Mouse (Mus musculus) left cerebral cortex, adult 9 months (tissue): ENCODE results near the gene Abcc10.

Source experiments
- DNase-seq, 2 experiments: peaks; one replicate each; pipeline ENCODE4 v3.0.0; 2022; ENCODE audit warnings: low spot score in 2 of 2

Abcc10 gene

DNA sequence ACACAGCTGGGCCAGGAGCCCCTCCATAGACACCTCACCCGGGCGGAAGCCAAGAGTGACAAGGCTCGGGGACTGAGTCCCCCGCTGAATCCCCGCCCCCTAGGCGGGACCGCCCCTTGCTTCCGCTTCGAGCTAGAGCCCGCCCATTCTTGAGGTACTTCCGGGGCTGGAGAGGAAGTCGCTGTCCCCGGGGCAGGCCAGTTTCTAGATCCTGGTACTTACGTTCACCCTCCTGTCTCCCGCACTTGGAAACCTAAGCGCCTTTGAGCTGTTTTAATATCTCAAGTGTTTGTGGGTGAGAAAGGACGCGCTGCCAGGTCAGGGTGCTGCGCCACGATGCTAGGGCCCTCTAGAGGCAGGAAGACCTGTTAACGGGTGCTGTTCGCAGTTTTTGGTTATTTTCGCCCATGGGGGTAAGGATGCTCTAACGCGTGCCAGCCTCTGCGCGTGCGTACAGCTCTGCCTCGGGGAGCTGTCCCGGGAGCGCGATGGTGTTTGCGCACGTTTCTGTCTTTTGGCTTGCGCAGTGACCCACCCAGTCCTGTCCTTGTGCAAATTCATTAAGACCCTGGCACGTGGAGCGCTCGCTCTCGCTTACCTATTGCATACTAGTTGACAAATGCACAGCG lies at the start of gene Abcc10:
Gene Abcc10 (minus strand): TSS at position 447 of the 629 bp plus-strand sequence.
- DNase-seq = peak; percentile 89 to 95

- DNase-seq = peak in 1 of 2 experiments; percentile 20
These were observed 43.6 kb upstream of the Abcc10 start for GRCm38 (mm10) chr17:46371783-46372182.

- no peak for DNase-seq
These were observed 23.0 kb upstream of the Abcc10 start for GRCm38 (mm10) chr17:46351026-46351700.

GRCm38 (mm10) chr17:46341208-46341607 lies 13.1 kb upstream of the Abcc10 start:
- DNase-seq = no peak

- no peak for DNase-seq
These were observed 8.3 kb upstream of the Abcc10 start for GRCm38 (mm10) chr17:46336475-46336874.

- no peak for DNase-seq
These were observed 571 bp upstream of the Abcc10 start for GRCm38 (mm10) chr17:46328723-46329122.

GRCm38 (mm10) chr17:46327413-46327905 lies 693 bp downstream of the Abcc10 start:
- no peak for DNase-seq

- no peak for DNase-seq
These were observed 5.9 kb downstream of the Abcc10 start for GRCm38 (mm10) chr17:46322046-46322823.

GRCm38 (mm10) chr17:46320492-46320891 lies 7.7 kb downstream of the Abcc10 start:
- no peak for DNase-seq

DNA sequence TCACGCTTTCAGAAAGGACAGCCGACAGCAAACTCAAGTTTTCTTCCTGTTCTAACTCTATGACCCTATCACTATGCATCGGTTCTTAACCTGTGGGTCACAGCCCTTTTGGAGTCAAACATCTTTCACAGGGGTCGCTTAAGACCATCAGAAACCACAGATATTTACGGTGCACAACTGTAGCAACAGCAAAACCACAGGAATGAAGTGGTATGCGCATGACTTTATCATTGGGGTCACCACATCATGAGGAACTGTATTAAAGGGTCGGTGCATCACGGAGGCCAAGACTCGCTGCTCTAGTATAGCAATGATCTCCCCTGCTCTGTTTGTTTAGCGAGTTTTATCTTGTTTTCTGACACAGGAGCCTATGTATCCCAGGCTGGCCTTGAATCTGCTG lies 12.3 kb downstream of the Abcc10 start:
- DNase-seq = no peak

- DNase-seq = no peak
These were observed 14.9 kb downstream of the Abcc10 start for GRCm38 (mm10) chr17:46313135-46313715.

DNA sequence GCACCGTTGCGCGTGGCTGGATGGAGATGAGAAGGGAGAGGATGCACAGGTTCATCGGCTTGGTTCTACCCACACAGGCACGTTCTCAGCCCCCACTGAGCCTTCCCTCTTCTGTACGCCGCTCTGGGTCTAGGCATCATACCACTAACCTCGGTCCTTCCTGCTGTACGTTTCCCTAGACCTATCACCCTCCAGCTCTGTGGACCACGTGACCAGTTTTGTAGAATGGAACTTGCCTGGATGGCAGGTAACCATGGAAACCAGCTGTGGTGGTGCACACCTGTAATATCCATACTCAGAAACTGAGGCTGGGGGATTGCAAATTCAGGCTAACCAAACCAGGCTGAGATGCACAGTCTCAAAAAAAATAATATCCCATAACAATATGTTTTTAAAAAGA lies 17.6 kb downstream of the Abcc10 start:
- DNase-seq = no peak

GRCm38 (mm10) chr17:46309835-46310234 lies 18.3 kb downstream of the Abcc10 start:
- DNase-seq = no peak

GRCm38 (mm10) chr17:46306956-46307355 lies 21.2 kb downstream of the Abcc10 start:
- DNase-seq = no peak

- DNase-seq = no peak
These were observed 24.0 kb downstream of the Abcc10 start for GRCm38 (mm10) chr17:46304184-46304583.

DNA sequence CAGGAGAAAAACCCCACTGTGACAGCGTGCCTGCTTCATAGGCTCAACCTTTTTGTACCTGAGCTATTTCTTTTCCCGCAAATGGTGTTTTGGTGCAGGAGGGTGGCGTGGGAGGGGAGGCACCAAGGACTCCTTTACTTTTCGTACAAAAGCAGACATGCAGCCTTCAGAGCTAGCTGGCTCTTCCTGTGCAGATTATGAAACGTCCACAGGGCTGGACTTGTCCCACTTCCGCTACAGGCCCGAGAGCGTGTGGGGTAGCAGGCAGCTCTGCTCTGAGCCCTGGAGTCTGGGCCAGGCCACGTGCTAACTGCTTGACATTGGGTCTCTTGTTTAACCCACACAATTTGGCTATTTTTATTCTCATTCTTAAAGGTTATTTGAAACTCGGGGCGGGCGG lies 26.3 kb downstream of the Abcc10 start:
- peak in 1 of 2 experiments; percentile 52 for DNase-seq

GRCm38 (mm10) chr17:46298220-46298913 lies 29.8 kb downstream of the Abcc10 start:
- peak in 1 of 2 experiments; percentile 92 for DNase-seq

- DNase-seq = no peak
These were observed 30.6 kb downstream of the Abcc10 start, which contains the start of gene Dlk2 for GRCm38 (mm10) chr17:46297364-46298219. Gene Dlk2 (plus strand): TSS chr17:46297421.

DNA sequence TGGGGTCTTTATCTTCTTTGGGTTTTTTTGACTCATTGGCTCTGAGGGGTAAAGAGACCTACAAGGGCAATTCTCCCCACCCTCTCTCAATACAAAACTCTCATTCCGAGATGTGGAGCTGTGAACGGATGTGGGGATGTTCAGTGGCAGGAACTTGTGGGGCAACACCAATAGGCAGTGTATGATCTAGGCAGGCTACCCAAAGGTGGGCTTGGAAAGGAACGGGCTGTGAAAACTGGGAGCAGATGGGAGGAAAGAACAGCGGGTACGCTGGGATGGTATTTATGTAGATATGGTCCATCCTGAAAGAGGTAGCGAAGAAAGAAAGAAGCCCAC lies 31.2 kb downstream of the Abcc10 start:
- peak in 1 of 2 experiments; percentile 68 for DNase-seq

DNA sequence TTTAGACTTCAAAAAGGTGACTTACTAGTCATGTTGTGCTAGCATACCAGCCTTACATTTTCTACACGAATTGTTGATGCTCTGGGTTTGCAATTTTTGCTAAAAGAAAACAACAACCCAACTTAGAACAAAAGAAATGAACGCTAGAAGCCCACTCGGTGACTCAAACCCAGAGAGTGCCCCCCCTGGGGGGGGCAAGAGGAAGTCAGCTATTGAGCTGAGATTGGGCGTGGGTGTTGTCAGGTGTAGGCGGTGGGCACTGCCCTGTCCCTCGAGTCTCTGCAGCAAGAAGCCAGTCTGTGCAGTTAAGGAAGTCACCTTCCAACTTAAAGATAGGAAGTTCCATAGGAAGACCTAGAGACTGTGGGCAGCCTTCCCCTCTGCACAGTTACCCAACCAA lies 31.6 kb downstream of the Abcc10 start:
- no peak for DNase-seq

- no peak for DNase-seq
These were observed 40.5 kb downstream of the Abcc10 start for GRCm38 (mm10) chr17:46287678-46288095.
